Mouse (Mus musculus) lung, embryonic 15.5 days (tissue): ENCODE measurements around the gene Gpr176. TPM values are rescaled to one million over a fixed set of nuclear protein-coding genes. Genes with fewer than 3 reads are reported as not detected.

Experiments used
- ATAC-seq: fragments of 200-750 bp; cut with Nextera tagmentation; 2 replicates; pipeline ENCODE4 v1.8.0; 2017; ENCODE audit warnings: moderate number of reproducible peaks, borderline replicate concordance; ENCODE audit not compliant: low FRiP score, low TSS enrichment; ENCODE audit errors: extremely low read depth
- H3K27ac ChIP-seq: fragments of 300-500 bp; sonication (generic); 2 replicates; pipeline ENCODE4 v1.5.1; 2015; ENCODE audit warnings: moderate library complexity, mild to moderate bottlenecking, inconsistent platforms
- H3K27me3 ChIP-seq: fragments of 300-500 bp; sonication (generic); 2 replicates; pipeline ENCODE4 v1.6.1; 2015; ENCODE audit warnings: inconsistent platforms
- H3K36me3 ChIP-seq: fragments of 300-500 bp; sonication (generic); 2 replicates; pipeline ENCODE4 v1.6.1; 2015; ENCODE audit warnings: inconsistent platforms
- H3K4me1 ChIP-seq: fragments of 300-500 bp; sonication (generic); 2 replicates; pipeline ENCODE4 v1.6.1; 2015; ENCODE audit warnings: inconsistent platforms
- H3K4me2 ChIP-seq: fragments of 300-500 bp; sonication (generic); 2 replicates; pipeline ENCODE4 v1.6.1; 2015; ENCODE audit warnings: inconsistent platforms, mild to moderate bottlenecking, moderate library complexity
- H3K4me3 ChIP-seq: fragments of 300-500 bp; sonication (generic); 2 replicates; pipeline ENCODE4 v1.5.1; 2015; ENCODE audit warnings: mild to moderate bottlenecking, inconsistent platforms
- H3K9ac ChIP-seq: fragments of 300-500 bp; sonication (generic); 2 replicates; pipeline ENCODE4 v1.6.1; 2015; ENCODE audit warnings: inconsistent platforms
- H3K9me3 ChIP-seq: fragments of 300-500 bp; sonication (generic); 2 replicates; pipeline ENCODE4 v1.6.1; 2016; ENCODE audit warnings: inconsistent platforms
- whole genome bisulfite sequencing: fragments of 180-500 bp; shearing (Covaris S2); methylation state at CpG from one replicate; pipeline ENCODE4 v1.1.7; 2015; 5-methylcytosine and 5-hydroxymethylcytosine counted together
- polyA plus RNA-seq: library from polyadenylated mRNA; unstranded; fragments of >200 nt; fragmentation: Nextera tagmentation; extraction: Ambion mirVana; gene quantifications from 2 replicates; pipeline ENCODE4 v1.2.1, GENCODE M21; 2015

The Gpr176 gene
- polyA plus RNA-seq, 1 experiment from 2014 or later, result 0.22 TPM

DNA sequence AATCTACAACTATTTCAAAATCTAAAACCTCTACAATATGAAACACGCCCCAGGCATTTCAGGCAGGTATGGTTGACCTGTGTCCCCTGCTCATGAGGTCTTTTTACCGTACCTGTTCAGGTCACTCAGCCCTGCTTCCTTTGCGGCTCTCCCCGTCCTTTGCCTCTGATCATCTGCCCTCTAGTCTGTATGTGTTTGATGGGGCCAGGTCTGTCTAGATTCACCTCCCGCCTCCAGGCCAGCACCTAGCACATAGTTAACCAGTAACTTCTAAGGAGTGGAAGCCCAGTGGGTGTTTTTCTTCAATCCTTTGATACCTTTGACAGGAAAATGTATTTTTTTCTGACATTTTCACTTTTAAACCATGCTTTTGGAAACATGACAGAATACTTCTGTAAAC is 26.5 kb upstream of the Gpr176 start:
- Histone ChIP-seq H3K27ac (no peak overlapping the region), H3K4me3 (no peak overlapping the region), H3K4me1 (peaks cover 3% of the 10 kb centered on the region; the same call in 1 of the 2 replicates), H3K36me3 (no peaks in the 10 kb centered on the region), H3K9ac (no peak overlapping the region), H3K9me3 (no peaks in the 10 kb centered on the region), H3K4me2 (no peak overlapping the region), H3K27me3 (no peaks in the 10 kb centered on the region)
- 74% methylated on average over 5 of the region's 5 CpGs for WGBS
- no peak for ATAC-seq

DNA sequence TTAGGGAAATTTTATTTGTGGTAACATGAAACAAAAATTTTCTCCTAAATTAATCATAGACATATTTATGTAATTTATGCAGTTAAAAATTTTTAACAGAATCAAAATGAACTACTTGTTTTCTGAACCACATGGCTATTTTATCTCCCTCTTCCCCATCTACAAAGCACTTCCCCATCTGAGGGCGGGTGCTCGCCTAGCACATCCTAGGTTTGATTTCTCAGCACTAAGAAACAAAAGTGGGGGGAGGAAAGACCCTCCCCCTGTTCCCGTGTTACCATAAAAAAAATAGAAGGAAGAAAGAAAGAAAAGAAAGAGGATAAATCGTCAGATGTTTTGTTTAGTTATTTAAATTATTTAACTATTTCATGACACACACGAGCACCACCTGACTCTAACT is 18.0 kb upstream of the Gpr176 start:
- Histone ChIP-seq H3K27ac (no peak overlapping the region), H3K4me1 (peaks cover 13% of the 10 kb centered on the region), H3K27me3 (no peaks in the 10 kb centered on the region), H3K4me3 (no peak overlapping the region), H3K36me3 (no peaks in the 10 kb centered on the region), H3K9ac (no peak overlapping the region), H3K4me2 (no peak overlapping the region), H3K9me3 (no peaks in the 10 kb centered on the region)
- 65% methylated on average over 5 of the region's 5 CpGs for WGBS
- no peak for ATAC-seq

GRCm38 (mm10) chr2:118390072-118390471 is 16.9 kb upstream of the Gpr176 start:
- Histone ChIP-seq H3K4me3 (peak overlapping the region; percentile 1; the same call in 1 of the 2 replicates), H3K4me1 (peaks cover 13% of the 10 kb centered on the region), H3K4me2 (peak overlapping the region; percentile 85), H3K9ac (0 out of 2 replicates have a peak overlapping the region, but pooled peaks have one; percentile 19), H3K27me3 (no peaks in the 10 kb centered on the region), H3K36me3 (no peaks in the 10 kb centered on the region), H3K27ac (no peak overlapping the region), H3K9me3 (no peaks in the 10 kb centered on the region)
- WGBS, result 81% methylated on average over 5 of the region's 5 CpGs
- no peak for ATAC-seq

DNA sequence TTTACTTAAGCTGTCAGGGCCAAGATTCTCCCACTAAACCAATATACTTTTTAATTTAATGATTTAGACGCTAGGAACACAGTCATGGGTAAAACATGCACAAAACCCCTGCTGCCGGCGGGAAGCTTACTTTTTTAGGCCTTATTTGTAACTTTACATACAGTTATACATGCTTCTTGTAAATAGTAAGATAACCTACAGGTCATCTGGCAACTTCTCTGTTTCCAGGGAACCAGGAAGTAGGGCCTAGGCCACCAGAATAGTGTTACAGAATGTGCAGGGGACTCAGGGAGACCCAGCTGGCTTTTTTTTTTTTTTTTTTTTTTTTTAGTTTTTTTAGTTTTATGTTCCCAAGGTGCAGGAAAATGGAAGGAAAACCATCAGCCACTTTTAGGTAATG is 16.4 kb upstream of the Gpr176 start:
- H3K9ac ChIP-seq, result no peak overlapping the region
- WGBS, result 19% methylated on average over 3 of the region's 3 CpGs
- no peaks in the 10 kb centered on the region for H3K27me3 ChIP-seq
- peak overlapping the region; percentile 85 for H3K4me2 ChIP-seq
- peak overlapping the region; percentile 98 for H3K4me3 ChIP-seq
- H3K36me3 ChIP-seq, result no peaks in the 10 kb centered on the region
- peaks cover 13% of the 10 kb centered on the region for H3K4me1 ChIP-seq
- no peaks in the 10 kb centered on the region for H3K9me3 ChIP-seq
- H3K27ac ChIP-seq, result peak overlapping the region; percentile 91; the same call in 1 of the 2 replicates
- ATAC-seq, result no peak

GRCm38 (mm10) chr2:118388341-118389335 is 15.4 kb upstream of the Gpr176 start, which contains the start of gene Eif2ak4:
Gene Eif2ak4 (plus strand): TSS chr2:118388618.
- Histone ChIP-seq H3K36me3 (no peaks in the 10 kb centered on the region), H3K4me2 (peak within 1 kb of the TSS; percentile 85), H3K27me3 (no peaks in the 10 kb centered on the region), H3K9ac (peak within 1 kb of the TSS; percentile 92), H3K9me3 (no peaks in the 10 kb centered on the region), H3K27ac (peak within 1 kb of the TSS; percentile 91), H3K4me3 (peak within 1 kb of the TSS; percentile 98), H3K4me1 (peaks cover 13% of the 10 kb centered on the region)
- WGBS, result under 1% methylated on average over 61 of the region's 61 CpGs
- peak; percentile 98 for ATAC-seq

- H3K27me3 ChIP-seq, result 0 out of 2 replicates have a peak, but pooled peaks cover 5% of the 10 kb centered on the region
- H3K4me1 ChIP-seq, result peaks cover 4% of the 10 kb centered on the region; the same call in 1 of the 2 replicates
- 63% methylated on average over 5 of the region's 5 CpGs for WGBS
- no peak overlapping the region for H3K27ac ChIP-seq
- H3K36me3 ChIP-seq, result no peaks in the 10 kb centered on the region
- ATAC-seq, result no peak
- no peak overlapping the region for H3K4me2 ChIP-seq
- H3K9me3 ChIP-seq, result no peaks in the 10 kb centered on the region
- H3K4me3 ChIP-seq, result no peak overlapping the region
- H3K9ac ChIP-seq, result no peak overlapping the region
Measured at GRCm38 (mm10) chr2:118383387-118383786, 10.2 kb upstream of the Gpr176 start.

DNA sequence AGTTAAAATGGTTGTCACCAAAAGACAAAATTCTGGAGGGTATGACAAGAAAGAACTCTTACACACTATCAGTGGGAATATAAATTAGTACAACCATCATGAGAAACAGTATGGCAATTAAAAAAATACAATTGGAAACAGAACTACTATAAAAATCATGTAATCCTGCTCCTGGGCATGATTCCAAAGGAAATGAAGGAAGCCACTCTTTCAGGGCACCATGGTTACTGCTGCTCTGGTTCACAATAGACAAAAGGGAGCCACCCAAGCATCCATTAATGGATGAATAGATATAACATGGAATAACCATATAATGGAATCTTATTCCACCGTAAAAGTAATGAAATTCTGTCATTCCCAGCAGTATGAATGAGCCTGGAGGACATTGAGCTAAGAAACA is 6.5 kb upstream of the Gpr176 start:
- H3K27me3 ChIP-seq, result peaks cover 10% of the 10 kb centered on the region; the same call in 1 of the 2 replicates
- H3K27ac ChIP-seq, result no peak overlapping the region
- H3K9me3 ChIP-seq, result no peaks in the 10 kb centered on the region
- H3K36me3 ChIP-seq, result no peaks in the 10 kb centered on the region
- no peak overlapping the region for H3K4me2 ChIP-seq
- no peaks in the 10 kb centered on the region for H3K4me1 ChIP-seq
- H3K4me3 ChIP-seq, result no peak overlapping the region
- no peak overlapping the region for H3K9ac ChIP-seq
- 70% methylated on average over 1 of the region's 1 CpGs for WGBS
- ATAC-seq, result no peak

- Histone ChIP-seq H3K36me3 (no peaks in the 10 kb centered on the region), H3K27me3 (peaks cover 35% of the 10 kb centered on the region), H3K4me1 (peaks cover 19% of the 10 kb centered on the region), H3K27ac (no peak overlapping the region), H3K4me3 (no peak overlapping the region), H3K4me2 (no peak overlapping the region), H3K9me3 (no peaks in the 10 kb centered on the region), H3K9ac (no peak overlapping the region)
- no peak for ATAC-seq
Measured at GRCm38 (mm10) chr2:118375931-118376330, 2.7 kb upstream of the Gpr176 start.

DNA sequence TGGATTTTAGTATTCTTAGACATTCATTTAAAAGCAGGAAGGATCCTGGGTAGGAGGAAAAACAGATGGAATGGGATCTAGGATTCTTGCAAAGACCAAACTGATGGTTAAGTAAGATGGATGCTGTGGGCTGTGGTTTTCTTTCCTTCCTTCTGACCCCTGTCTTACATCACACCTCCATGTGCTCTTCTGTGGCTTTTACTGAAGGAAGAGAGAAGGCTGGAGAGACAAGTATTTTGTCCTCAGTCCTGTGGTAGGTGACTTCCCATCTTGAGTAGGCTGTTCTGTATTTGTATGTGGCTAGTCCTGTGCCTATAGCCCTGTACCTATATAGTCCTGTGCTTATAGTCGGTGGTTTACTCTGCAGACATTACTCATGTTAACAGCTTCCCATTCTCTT is 2.3 kb upstream of the Gpr176 start:
- Histone ChIP-seq H3K27me3 (peaks cover 39% of the 10 kb centered on the region), H3K4me3 (no peak overlapping the region), H3K9ac (no peak overlapping the region), H3K4me2 (no peak overlapping the region), H3K27ac (no peak overlapping the region), H3K9me3 (no peaks in the 10 kb centered on the region), H3K4me1 (peaks cover 19% of the 10 kb centered on the region), H3K36me3 (no peaks in the 10 kb centered on the region)
- no peak for ATAC-seq
- WGBS, result 56% methylated on average over 1 of the region's 1 CpGs

GRCm38 (mm10) chr2:118373572-118374279 is 507 bp upstream of the Gpr176 start:
- Histone ChIP-seq H3K9me3 (no peaks in the 10 kb centered on the region), H3K4me1 (peaks cover 19% of the 10 kb centered on the region), H3K9ac (peak overlapping the region; percentile 29), H3K36me3 (no peaks in the 10 kb centered on the region), H3K27me3 (peaks cover 46% of the 10 kb centered on the region), H3K27ac (no peak overlapping the region), H3K4me3 (peak overlapping the region; percentile 47), H3K4me2 (peak overlapping the region; percentile 99)
- WGBS, result 3% methylated on average over 43 of the region's 43 CpGs
- peak; percentile 88 for ATAC-seq

GRCm38 (mm10) chr2:118372561-118372900 is 688 bp downstream of the Gpr176 start:
- Histone ChIP-seq H3K4me2 (peak overlapping the region; percentile 99), H3K4me1 (peaks cover 19% of the 10 kb centered on the region), H3K36me3 (no peaks in the 10 kb centered on the region), H3K9me3 (no peaks in the 10 kb centered on the region), H3K9ac (no peak overlapping the region), H3K27me3 (peaks cover 46% of the 10 kb centered on the region), H3K4me3 (peak overlapping the region; percentile 47), H3K27ac (no peak overlapping the region)
- ATAC-seq, result no peak
- WGBS, result 9% methylated on average over 11 of the region's 11 CpGs

DNA sequence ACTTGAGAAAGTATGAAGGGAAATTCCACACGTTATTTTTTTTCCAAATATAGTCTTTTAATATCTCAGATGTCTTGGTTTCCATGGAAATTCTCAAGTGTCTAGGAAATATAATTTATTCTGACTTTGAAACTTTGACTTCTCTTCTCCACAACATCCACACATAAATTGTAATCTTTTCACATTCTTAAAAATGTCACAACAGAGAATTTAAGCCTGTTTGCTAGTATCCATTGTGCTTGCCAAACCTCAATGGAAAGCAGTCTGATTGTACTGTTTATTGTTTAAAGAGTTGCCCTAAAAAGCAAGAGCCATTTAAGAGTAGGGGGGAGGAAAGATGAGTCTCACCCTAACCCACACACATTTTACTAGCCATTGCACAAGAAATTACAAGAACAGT is 1.4 kb downstream of the Gpr176 start:
- Histone ChIP-seq H3K27ac (no peak overlapping the region), H3K36me3 (no peaks in the 10 kb centered on the region), H3K4me1 (peaks cover 19% of the 10 kb centered on the region), H3K4me2 (no peak overlapping the region), H3K9ac (no peak overlapping the region), H3K9me3 (no peaks in the 10 kb centered on the region), H3K27me3 (peaks cover 46% of the 10 kb centered on the region), H3K4me3 (no peak overlapping the region)
- no peak for ATAC-seq
- 21% methylated on average over 1 of the region's 1 CpGs for WGBS
